8 mouse cellular contexts compared by ENCODE assay signal in genomic region chr16:90197337-90197973, GRCm38 (mm10). TPM values are rescaled to one million over a fixed set of nuclear protein-coding genes. Genes with fewer than 3 reads are reported as not detected.
DNase-seq lines count a peak whose midpoint lies in the region; ATAC-seq and TF ChIP-seq lines count a peak whose summit lies in the region.

No protein-coding gene starts in this region.

- peak overlapping the region; percentile 61 for H3K4me2 ChIP-seq in embryonic facial prominence, embryonic 14.5 days (ENCODE audit: low read depth, low read length)
- H3K4me2 ChIP-seq in liver, embryonic 14.5 days (ENCODE audit: low read depth): peak overlapping the region; percentile 80
- H3K4me2 ChIP-seq in stomach, embryonic 15.5 days: peak overlapping the region; percentile 56

- TF ChIP-seq EP300 in liver, embryonic 14.5 days (IDR thresholded peaks at IDR 0.05; ENCODE audit: low read depth): peak; percentile 40

- peak; percentile 89 for DNase-seq in embryonic facial prominence, embryonic 14.5 days (ENCODE audit: low spot score)
- DNase-seq in heart, embryonic 10.5 days (ENCODE audit: low spot score): peak; percentile 95
- DNase-seq in kidney, adult 9 months: peak; percentile 86
- DNase-seq in liver, embryonic 14.5 days (ENCODE audit: low read depth in 3 of 3, low spot score in 3 of 3): peak; percentile 78 to 86 (median 78)
- peak; percentile 80 for DNase-seq in neural tube, embryonic 10.5 days (ENCODE audit: extremely low spot score, low spot score)

- H3K9ac ChIP-seq in embryonic facial prominence, embryonic 14.5 days (ENCODE audit: low read depth, low read length): peak overlapping the region; percentile 46
- H3K9ac ChIP-seq in liver, embryonic 14.5 days (replicated peaks): peak overlapping the region; percentile 70
- H3K9ac ChIP-seq in stomach, embryonic 15.5 days: no peak overlapping the region

- under 1% methylated on average over 22 of the region's 22 CpGs for WGBS in bone marrow, adult 2 months
- 3% methylated on average over 19 of the region's 22 CpGs for WGBS in embryonic facial prominence, embryonic 14.5 days
- under 1% methylated on average over 22 of the region's 22 CpGs for WGBS in heart, embryonic 10.5 days
- whole genome bisulfite sequencing in liver, embryonic 14.5 days (ENCODE audit: insufficient replicate concordance): 0% methylated on average over 22 of the region's 22 CpGs
- WGBS in stomach, embryonic 15.5 days: under 1% methylated on average over 22 of the region's 22 CpGs

- H3K9me3 ChIP-seq in embryonic facial prominence, embryonic 14.5 days (ENCODE audit: control insufficient read depth, low read length): no peaks in the 10 kb centered on the region
- H3K9me3 ChIP-seq in heart, embryonic 10.5 days: no peaks in the 10 kb centered on the region
- H3K9me3 ChIP-seq in liver, embryonic 14.5 days (ENCODE audit: control insufficient read depth, low read length): no peaks in the 10 kb centered on the region
- no peaks in the 10 kb centered on the region for H3K9me3 ChIP-seq in stomach, embryonic 15.5 days

- peak; percentile 65 for TF ChIP-seq CTCF in bone marrow, adult 2 months (IDR thresholded peaks at IDR 0.05; ENCODE audit: control insufficient read depth, insufficient read depth, low read length)
- TF ChIP-seq CTCF in liver, embryonic 14.5 days (IDR thresholded peaks at IDR 0.05; ENCODE audit: low read depth): peak; percentile 93

- ATAC-seq in CD4-positive, CD25-positive, alpha-beta regulatory T cell, adult 4 months: peak; percentile 91
- ATAC-seq in embryonic facial prominence, embryonic 14.5 days (ENCODE audit: low read depth): peak; percentile 95
- peak; percentile 96 for ATAC-seq in liver, embryonic 14.5 days (ENCODE audit: insufficient read depth)
- ATAC-seq in stomach, embryonic 15.5 days (ENCODE audit: insufficient read depth, low FRiP score, low read depth): peak; percentile 93

- no peaks in the 10 kb centered on the region for H3K36me3 ChIP-seq in embryonic facial prominence, embryonic 14.5 days (ENCODE audit: control insufficient read depth, insufficient read depth, low read length)
- H3K36me3 ChIP-seq in heart, embryonic 10.5 days: no peaks in the 10 kb centered on the region
- no peaks in the 10 kb centered on the region for H3K36me3 ChIP-seq in liver, embryonic 14.5 days (replicated peaks; ENCODE audit: control insufficient read depth, insufficient read depth, low read depth)
- H3K36me3 ChIP-seq in stomach, embryonic 15.5 days: no peaks in the 10 kb centered on the region

- H3K27me3 ChIP-seq in embryonic facial prominence, embryonic 14.5 days (replicated peaks; ENCODE audit: control insufficient read depth, insufficient read depth, low read length): no peaks in the 10 kb centered on the region
- no peaks in the 10 kb centered on the region for H3K27me3 ChIP-seq in heart, embryonic 10.5 days (ENCODE audit: insufficient read depth, poor library complexity, severe bottlenecking)
- no peaks in the 10 kb centered on the region for H3K27me3 ChIP-seq in liver, embryonic 14.5 days (ENCODE audit: control insufficient read depth, insufficient read depth, low read length)
- no peaks in the 10 kb centered on the region for H3K27me3 ChIP-seq in stomach, embryonic 15.5 days (replicated peaks)

- peak overlapping the region; percentile 52 for H3K4me3 ChIP-seq in bone marrow, adult 2 months (replicated peaks; ENCODE audit: control insufficient read depth, low read depth, low read length)
- H3K4me3 ChIP-seq in embryonic facial prominence, embryonic 14.5 days (ENCODE audit: low read depth, low read length): peak overlapping the region; percentile 40
- peak overlapping the region; percentile 57 for H3K4me3 ChIP-seq in heart, embryonic 10.5 days
- peak overlapping the region; percentile 37 to 45 for H3K4me3 ChIP-seq in liver, embryonic 14.5 days (ENCODE audit: insufficient read depth in 1 of 2, low read depth in 2 of 2, low read length in 2 of 2)
- peak overlapping the region; percentile 43 for H3K4me3 ChIP-seq in stomach, embryonic 15.5 days (replicated peaks)

- H3K4me1 ChIP-seq in bone marrow, adult 2 months (ENCODE audit: control insufficient read depth, insufficient read depth, low read length): peaks cover 13% of the 10 kb centered on the region; the same call in 1 of the 2 replicates
- H3K4me1 ChIP-seq in embryonic facial prominence, embryonic 14.5 days (ENCODE audit: control insufficient read depth, insufficient read depth, low read length): peaks cover 10% of the 10 kb centered on the region
- peaks cover 40% of the 10 kb centered on the region for H3K4me1 ChIP-seq in heart, embryonic 10.5 days
- peaks cover 24 to 43% of the 10 kb centered on the region in 2 experiments for H3K4me1 ChIP-seq in liver, embryonic 14.5 days (replicated peaks; ENCODE audit: control insufficient read depth in 2 of 2, insufficient read depth in 2 of 2, low read length in 1 of 2)
- peaks cover 12% of the 10 kb centered on the region for H3K4me1 ChIP-seq in stomach, embryonic 15.5 days

- TF ChIP-seq POLR2A in bone marrow, adult 2 months (IDR thresholded peaks at IDR 0.05; ENCODE audit: borderline replicate concordance, control insufficient read depth, low read depth, low read length): no peak

- H3K27ac ChIP-seq in bone marrow, adult 2 months (ENCODE audit: control insufficient read depth, insufficient read depth, low read depth, low read length, poor library complexity): peak overlapping the region; percentile 44
- peak overlapping the region; percentile 33; the same call in 1 of the 2 replicates for H3K27ac ChIP-seq in embryonic facial prominence, embryonic 14.5 days (replicated peaks; ENCODE audit: low read depth, low read length)
- H3K27ac ChIP-seq in heart, embryonic 10.5 days: peak overlapping the region; percentile 89
- peak overlapping the region; percentile 93 for H3K27ac ChIP-seq in liver, embryonic 14.5 days
- H3K27ac ChIP-seq in stomach, embryonic 15.5 days: peak overlapping the region; percentile 86

RNA-seq across cellular contexts. Expression of gene Sod1, which starts 23.1 kb away (rescaled TPM):
- polyA plus RNA-seq in CD4-positive, CD25-positive, alpha-beta regulatory T cell, adult 4 months (2017; shearing (Covaris generic)): 1,000 to 10,000 TPM; 1,036 to 1,092 TPM
- 491 and 690 TPM in 2 replicates for polyA plus RNA-seq in bone marrow, adult 2 months (2011; ENCODE audit: insufficient read depth, insufficient read length, low replicate concordance, missing spikeins)
- polyA plus RNA-seq in embryonic facial prominence, embryonic 14.5 days (2014; fragmentation: Nextera tagmentation; extraction: Ambion mirVana): 1,098 and 1,130 TPM in 2 replicates
- 1,054 and 1,279 TPM in 2 replicates for polyA plus RNA-seq in heart, embryonic 10.5 days (2016; fragmentation: Nextera tagmentation; extraction: Ambion mirVana)
- polyA plus RNA-seq in liver, embryonic 14.5 days (2012; rRNA removed): 623 and 753 TPM in 2 replicates
- polyA plus RNA-seq in liver, embryonic 14.5 days (2014; fragmentation: Nextera tagmentation; extraction: Ambion mirVana): 1,393 and 1,455 TPM in 2 replicates
- polyA plus RNA-seq in stomach, embryonic 15.5 days (2015; fragmentation: Nextera tagmentation; extraction: Ambion mirVana): 1,122 and 1,160 TPM in 2 replicates

RNA-seq across cellular contexts. Expression of gene Tiam1, which starts 53.9 kb away (rescaled TPM):
- polyA plus RNA-seq in CD4-positive, CD25-positive, alpha-beta regulatory T cell, adult 4 months (2017; shearing (Covaris generic)): 10 to 100 TPM; 53.3 to 54.6 TPM
- 8.3 and 10.7 TPM in 2 replicates for polyA plus RNA-seq in bone marrow, adult 2 months (2011; ENCODE audit: insufficient read depth, insufficient read length, low replicate concordance, missing spikeins)
- polyA plus RNA-seq in embryonic facial prominence, embryonic 14.5 days (2014; fragmentation: Nextera tagmentation; extraction: Ambion mirVana): 31.0 and 34.6 TPM in 2 replicates
- 13.3 and 16.4 TPM in 2 replicates for polyA plus RNA-seq in heart, embryonic 10.5 days (2016; fragmentation: Nextera tagmentation; extraction: Ambion mirVana)
- polyA plus RNA-seq in liver, embryonic 14.5 days (2012; rRNA removed): 1.0 and 1.6 TPM in 2 replicates
- 4.2 and 6.0 TPM in 2 replicates for polyA plus RNA-seq in liver, embryonic 14.5 days (2014; fragmentation: Nextera tagmentation; extraction: Ambion mirVana)
- polyA plus RNA-seq in stomach, embryonic 15.5 days (2015; fragmentation: Nextera tagmentation; extraction: Ambion mirVana): 19.1 and 19.5 TPM in 2 replicates

Comparison
In these comparisons a context has a peak if more than half of its experiments do, and no peak if none do; other contexts are left out.
1. Peak in every context shown above with its lines: DNase-seq, ATAC-seq, H3K4me3 ChIP-seq and H3K27ac ChIP-seq.
2. H3K27ac ChIP-seq: peak in every context shown above with its lines; median percentile 93 in liver, embryonic 14.5 days; 89 in heart, embryonic 10.5 days; 86 in stomach, embryonic 15.5 days; 44 in bone marrow, adult 2 months; 33 in embryonic facial prominence, embryonic 14.5 days.